Mouse (Mus musculus): ENCODE results near the gene Hmgcs2. TPM values are rescaled to one million over a fixed set of nuclear protein-coding genes. Genes with fewer than 3 reads are reported as not detected.

Gene Hmgcs2
- polyA plus RNA-seq, 1 experiment from 2014 or later = 5.7 TPM

DNA sequence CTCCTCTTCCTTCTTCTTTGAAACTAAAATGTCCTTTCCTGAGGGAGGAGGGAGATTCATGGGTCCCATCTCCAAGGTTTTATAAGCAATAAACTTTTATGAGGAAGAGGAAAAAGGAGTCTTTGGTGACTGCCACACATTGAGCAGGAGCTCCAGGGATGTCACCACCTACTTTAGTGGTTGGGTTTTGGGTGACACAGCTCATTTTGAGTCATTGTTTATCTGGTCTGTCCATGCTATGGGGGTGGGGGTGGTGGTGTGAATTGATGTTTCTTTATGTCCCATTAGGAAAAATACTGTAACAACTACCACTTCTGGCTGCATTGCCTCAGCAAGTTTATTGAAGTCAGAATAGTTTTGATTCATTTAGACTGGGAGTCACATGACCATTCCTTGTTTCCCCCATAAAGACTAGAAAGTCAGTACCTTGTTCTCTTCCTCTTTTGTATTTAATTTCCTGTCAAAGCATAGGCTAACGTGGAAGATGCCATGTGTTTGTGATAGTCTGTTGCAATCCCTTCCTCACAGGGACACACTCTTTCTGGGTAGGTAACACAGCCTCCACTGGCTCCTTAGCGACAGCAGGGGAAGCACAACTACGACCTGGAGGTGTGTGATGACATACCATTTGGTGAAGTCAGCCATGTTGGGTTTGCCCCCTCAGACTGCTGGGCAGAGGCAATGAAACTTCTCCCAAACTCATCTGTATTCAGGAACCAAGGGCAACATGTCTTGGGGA, 76.6 kb downstream of the Hmgcs2 start:
- Histone ChIP-seq H3K9ac (ENCODE audit: low read length) (no peak overlapping the region), H3K36me3 (ENCODE audit: control insufficient read depth, insufficient read depth, low read length) (no peaks in the 10 kb centered on the region), H3K27me3 (ENCODE audit: control insufficient read depth, insufficient read depth, low read length) (no peaks in the 10 kb centered on the region), H3K4me2 (no peak overlapping the region), H3K9me3 (ENCODE audit: control insufficient read depth, low read length) (no peaks in the 10 kb centered on the region), H3K4me3 (ENCODE audit: low read depth, low read length) (no peak overlapping the region), H3K4me1 (ENCODE audit: control insufficient read depth, insufficient read depth, low read length) (no peaks in the 10 kb centered on the region), H3K27ac (ENCODE audit: low read depth, low read length) (no peak overlapping the region)
- ATAC-seq (ENCODE audit: low FRiP score) = no peak
- 76% methylated on average over 3 of the region's 3 CpGs for WGBS
- DNase-seq (ENCODE audit: low spot score, missing footprints) = no peak

Other genes with a start within 250 kb of the Hmgcs2 start
- gene Adam30, start 119.8 kb upstream of the Hmgcs2 start, polyA plus RNA-seq (2014; fragmentation: Nextera tagmentation; extraction: Ambion mirVana) = not detected in 2 replicates
- not detected in 2 replicates for gene Reg4, start 58.3 kb upstream of the Hmgcs2 start, polyA plus RNA-seq (2014; fragmentation: Nextera tagmentation; extraction: Ambion mirVana)
- 317 and 361 TPM in 2 replicates for gene Phgdh, start 59.6 kb downstream of the Hmgcs2 start, polyA plus RNA-seq (2014; fragmentation: Nextera tagmentation; extraction: Ambion mirVana)
- 9.5 and 10.2 TPM in 2 replicates for gene Zfp697, start 102.0 kb downstream of the Hmgcs2 start, polyA plus RNA-seq (2014; fragmentation: Nextera tagmentation; extraction: Ambion mirVana)
- 0.10 TPM in 1 of 2 replicates, not detected in the other for gene Gm4450, start 176.7 kb downstream of the Hmgcs2 start, polyA plus RNA-seq (2014; fragmentation: Nextera tagmentation; extraction: Ambion mirVana)
- gene Hsd3b4, start 230.1 kb downstream of the Hmgcs2 start, polyA plus RNA-seq (2014; fragmentation: Nextera tagmentation; extraction: Ambion mirVana) = not detected in 2 replicates